Mouse (Mus musculus) T-helper 1 cell (primary cell): Measurements from ENCODE around the gene Pde4d.

Source experiments
- in situ Hi-C: fragments of 300-600 bp; cut with MboI, MseI; formaldehyde crosslinking; loops from one replicate; pipeline ENCODE4 v1.15.1; 2025; ENCODE audit warnings: high pct_unique_total_duplicates

Gene Pde4d

DNA sequence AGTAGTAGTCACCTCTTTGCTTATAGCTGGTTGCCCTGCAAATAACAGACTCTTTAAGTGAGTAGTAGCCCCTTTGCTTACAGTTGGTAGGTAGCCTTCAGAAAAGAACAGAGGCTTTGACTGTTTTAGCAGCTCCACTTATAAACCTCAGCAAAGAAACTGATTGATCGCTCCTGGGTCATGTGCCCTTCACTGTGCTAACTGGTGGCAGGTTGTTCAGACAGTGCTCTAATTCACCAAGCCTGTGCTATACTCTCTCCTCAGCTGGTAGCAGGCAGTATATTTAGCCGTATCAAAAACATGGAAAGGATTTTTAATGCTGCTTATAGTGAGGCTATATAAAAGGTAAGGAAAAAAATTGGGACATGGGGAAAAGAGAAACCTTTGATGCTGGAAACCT is 370.7 kb downstream of the Pde4d start:
- in situ Hi-C loops = no loop called here

DNA sequence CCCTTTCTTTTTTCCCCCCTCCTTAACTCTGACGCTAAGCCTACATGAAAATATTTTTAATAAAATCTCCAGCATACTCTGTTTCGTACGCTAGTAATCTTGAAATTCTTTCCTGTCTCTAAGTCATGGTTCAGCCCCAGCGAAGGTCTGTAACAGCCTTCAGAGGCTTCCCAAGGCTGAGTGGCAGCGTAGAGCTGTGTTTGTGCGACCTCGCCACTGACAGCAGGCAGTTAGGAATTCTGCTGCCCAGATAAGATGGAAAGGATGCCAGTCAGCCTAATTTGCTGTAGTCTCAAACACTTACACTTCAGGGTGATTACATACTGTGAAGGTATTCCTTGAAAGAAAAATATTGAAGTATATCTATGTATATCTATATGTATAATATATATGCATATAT is 371.5 kb downstream of the Pde4d start:
- in situ Hi-C loops = no loop called here

DNA sequence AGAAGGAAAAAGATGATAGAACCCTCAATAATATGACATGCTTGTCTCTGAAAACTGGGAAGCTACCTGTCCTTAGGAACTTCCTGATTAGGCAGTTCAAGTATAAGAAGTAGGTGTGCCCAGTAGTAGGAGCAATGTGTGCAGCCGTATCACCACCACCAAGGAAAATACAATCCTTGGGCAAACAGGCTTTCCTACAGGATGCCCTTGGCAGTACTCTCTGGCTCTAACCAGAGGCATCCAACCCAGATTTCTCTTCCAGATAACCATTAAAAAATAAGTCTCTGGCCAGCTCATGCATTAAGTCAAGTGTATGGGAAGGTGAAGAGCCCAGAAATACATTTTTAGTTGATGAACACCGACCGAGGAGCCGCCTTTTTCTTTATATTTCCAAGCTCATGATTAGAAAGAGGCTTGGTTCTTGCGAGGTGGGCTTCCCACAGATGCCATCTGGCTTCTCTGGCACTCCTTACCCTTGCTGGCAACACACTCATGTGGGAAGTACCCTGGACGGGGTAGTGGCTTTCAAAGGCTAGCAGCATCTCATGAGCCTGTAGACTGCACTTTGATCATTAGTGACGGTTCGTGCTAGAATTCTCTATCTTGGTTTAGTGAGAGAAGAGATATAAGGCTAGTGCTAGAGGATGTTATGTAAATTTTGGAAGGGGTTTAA is 375.0 kb downstream of the Pde4d start:
- in situ Hi-C loops = no loop called here

DNA sequence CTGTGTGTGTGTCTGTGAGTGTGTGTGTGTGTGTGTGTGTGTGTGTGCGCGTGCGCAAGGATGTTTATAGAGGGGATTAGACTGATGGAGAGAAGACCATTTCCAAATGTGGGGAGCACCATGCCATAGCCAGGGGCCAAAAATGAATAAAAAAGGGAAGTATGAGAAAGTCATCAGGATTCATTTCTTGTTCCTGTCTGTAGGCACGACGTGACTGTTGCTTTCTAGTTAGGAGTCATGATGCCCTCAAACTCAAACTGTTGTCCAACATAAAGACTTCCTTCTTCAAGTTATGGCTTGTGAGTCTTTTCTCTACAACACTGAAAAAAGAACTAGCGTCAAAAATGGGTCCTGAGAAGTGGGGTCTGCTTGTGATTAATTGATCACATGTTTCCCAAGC is 375.8 kb downstream of the Pde4d start:
- in situ Hi-C loops = no loop called here

DNA sequence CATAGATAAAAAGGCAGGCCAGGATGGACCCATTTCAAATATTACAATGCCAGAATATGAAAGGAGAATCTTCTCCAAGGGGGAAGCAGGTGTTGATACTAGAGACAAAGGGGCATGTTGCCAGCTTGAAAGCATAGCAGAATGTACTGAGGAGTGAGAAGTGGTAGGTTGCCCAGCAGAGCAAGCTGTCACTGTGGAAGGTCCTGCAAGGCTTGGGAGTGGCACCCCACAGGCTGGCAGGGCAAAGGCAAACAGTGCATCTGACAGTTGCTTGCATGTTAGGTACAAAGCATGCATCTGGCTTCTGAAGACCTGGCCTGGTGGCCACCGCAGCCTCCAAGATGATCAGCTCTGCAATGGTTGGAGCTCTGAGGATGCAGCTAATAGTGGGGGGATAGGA is 384.4 kb downstream of the Pde4d start:
- in situ Hi-C loops = no loop called here

DNA sequence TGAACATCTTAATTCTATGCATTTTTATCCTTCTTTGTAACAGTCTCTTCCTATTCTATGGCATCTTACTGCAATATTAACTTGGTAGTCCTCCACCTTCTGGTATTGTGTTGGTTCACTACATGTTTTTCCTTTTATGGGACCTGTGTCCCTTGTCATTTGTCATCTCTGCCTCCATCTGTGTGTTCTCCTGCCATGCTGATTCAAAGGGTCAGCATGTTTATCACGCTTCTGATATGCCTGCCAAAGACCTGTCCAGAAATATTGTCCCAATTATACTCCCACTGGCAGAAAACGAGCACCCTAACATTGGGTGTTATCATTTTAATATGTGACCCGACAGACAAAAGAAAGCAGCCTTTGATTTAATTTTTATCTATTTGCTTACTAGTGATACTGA is 386.6 kb downstream of the Pde4d start:
- in situ Hi-C loops = no loop called here

DNA sequence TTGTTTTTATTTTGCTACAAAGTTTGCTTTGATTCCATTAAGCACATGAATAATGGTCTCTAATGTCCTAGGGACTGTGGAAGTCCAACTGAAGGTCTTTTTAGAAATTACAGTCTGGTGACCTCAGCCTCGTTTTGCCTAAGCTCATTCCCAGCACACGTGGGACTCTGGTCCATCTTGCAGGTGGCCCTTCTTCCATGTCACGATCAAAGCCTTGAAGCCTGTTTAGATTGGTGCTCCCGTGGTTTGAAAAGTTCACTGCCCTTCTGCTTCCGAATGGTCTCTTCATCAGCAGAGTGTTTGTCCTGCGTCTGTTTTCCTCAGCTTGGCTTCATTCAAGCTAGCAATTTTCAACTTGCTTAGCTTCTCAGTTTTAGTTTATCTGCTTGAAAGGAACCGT is 389.4 kb downstream of the Pde4d start:
- in situ Hi-C loops = no loop called here

DNA sequence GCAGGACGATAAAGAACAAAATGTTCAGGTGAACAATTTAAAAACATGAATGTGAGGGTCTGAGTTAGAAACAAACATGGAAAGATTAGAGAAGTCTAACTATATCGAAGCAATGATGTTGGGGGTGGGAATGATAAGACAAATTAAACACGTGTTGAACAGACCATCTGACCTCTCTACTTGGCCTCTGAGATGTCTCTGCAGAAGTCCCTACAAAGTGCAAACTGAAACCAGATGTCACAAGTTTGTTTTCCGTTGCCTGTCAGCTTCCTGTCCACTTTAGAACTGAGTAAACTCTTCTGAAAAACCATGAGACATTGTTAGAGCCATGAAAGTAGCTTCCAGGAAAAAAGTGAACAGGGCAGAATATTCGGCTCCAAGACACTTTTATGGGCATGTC is 404.3 kb downstream of the Pde4d start:
- in situ Hi-C loops = no loop called here

DNA sequence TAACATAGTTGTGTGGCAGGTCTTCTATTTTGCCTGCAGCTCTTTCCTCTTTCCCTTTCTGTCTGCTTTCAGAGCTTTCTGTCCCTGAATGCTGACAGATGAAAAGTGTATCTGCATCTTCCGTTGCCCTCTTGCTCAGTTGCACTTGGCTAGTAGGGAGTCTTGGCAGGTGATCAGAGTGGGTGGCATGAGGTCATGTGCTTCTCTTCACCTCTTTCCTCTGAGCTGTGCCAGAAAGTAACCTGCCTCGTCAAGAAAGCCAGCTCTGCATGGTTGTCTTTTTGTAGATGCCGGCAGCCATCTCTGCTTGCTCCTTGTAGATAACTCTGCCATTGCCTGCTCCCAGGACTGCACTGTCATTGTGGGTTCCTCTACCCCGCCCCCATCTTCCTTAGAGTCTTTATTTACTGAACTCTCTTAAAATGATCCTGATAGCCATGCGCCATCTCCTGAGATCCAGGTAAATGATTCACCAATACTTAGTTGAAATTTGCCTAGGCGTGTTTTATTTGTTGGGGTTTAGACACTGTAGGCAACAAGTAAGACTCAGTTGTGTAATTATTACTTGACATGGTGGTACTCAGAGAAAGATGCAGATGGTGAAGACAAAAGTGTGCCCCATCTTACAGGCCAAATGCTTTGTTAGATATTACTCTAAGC is 407.2 kb downstream of the Pde4d start:
- in situ Hi-C loops = no loop called here

DNA sequence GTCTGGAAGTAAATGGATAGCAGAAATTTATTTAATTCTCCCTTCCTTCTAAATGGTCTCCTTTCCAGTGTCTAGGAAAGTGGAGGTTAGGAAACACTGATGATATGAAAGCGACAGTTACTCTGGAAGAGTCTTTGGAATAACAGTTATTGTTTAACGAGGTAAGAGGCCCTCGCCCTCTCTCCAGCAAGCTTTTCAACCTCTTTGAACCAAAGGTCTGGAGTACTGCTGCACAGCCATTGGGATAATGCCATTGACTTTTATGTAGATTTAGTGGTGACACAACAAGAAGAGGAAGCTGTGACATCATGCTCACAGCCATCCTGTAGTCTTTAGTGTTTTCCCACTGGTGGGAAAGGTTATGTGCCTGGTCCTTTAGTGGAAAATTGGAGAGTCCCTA is 409.6 kb downstream of the Pde4d start:
- in situ Hi-C loops = no loop called here

DNA sequence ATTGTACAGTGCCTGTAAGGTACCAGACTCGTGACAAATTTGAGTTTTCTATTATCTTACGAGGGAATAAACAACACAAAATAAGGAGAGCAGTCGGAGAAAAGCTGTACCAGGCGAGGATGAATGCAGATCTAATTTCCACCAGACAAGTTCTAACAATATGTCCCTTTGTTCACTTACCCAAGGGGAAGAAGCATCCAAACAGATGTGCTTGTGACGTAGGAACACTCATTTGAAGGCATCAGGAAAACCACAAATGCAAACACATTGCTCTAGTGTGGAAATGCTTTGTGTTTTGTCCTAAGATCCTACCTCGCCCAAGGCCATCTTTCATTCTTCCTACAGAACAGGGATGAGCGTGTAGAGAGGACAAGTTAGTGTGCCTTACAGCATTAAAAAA is 411.0 kb downstream of the Pde4d start:
- in situ Hi-C loops = no loop called here

DNA sequence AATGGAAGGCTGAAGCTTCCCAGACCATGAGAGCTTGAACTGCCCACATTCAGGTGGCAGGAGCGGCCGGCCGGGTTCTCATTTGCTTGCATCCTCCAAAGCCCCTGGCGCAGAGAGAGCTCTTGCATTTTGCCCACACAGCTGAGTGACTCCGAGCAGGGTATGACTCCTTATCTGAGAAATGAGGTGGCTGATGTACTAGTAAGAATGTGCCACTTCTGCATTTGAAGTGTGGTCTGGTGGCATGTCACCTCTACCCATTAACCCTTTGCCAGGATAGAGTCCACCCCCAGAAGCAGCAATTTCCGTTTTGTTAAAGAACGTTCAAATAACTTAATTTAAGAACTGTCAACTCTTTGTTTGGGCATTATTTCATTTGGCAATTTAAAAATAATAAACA is 412.0 kb downstream of the Pde4d start:
- in situ Hi-C loops = no loop called here

DNA sequence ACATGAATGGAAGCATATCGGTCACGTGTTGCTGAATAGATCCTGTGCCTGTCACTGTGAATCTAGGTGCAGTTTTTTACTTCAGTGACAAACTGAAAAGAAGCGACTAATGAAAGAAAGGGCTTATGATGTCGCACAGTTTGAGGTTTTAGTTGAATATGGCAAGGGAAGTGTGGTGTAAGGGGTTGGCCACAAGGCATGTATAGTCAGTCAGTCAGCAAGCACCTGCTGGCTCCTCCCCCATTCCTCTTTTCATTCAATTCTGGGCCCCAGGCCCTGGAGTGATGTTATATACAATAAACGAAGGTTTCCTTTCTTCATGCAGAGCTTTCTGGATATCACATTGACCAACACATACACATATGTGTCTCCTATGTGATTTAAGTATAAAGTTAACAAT is 412.4 kb downstream of the Pde4d start:
- in situ Hi-C loops = no loop called here

DNA sequence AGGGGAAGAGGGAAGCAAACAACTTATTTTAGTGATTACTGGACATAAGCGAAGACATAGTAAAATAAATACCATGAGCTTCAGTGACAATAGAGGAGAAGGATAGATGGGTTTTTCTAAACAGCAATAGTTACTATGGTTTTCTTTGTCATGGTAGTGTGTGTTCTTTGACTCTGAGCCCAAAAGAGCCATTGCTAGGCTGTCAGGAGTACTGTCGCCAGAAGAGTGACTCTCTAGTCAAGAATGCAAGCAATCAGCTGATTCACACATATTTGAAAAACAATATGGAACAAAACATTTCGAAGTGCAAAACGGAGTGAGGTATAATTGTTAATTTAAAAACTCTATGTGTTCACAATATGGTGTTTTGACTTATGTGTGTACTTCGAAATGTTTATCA is 450.4 kb downstream of the Pde4d start:
- in situ Hi-C loops = no loop called here

DNA sequence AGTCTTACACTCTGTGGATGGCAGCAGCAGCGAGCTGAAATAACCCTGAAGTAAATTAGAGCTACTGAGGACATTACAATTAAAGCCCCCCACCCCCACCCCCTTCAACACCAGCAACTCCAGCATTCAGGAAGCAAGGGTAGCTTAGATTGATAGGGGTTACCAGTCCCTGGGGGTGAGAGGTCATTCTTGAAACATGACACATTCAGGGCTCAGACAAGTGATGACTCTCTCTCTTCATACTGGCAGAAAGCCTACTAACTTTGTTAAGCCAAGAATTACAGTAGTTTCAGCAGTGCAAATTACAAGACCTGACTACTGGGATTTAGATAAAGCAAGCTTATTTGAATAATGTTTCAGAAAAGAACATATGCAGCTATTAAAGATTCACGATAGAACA is 455.4 kb downstream of the Pde4d start:
- in situ Hi-C loops = no loop called here

DNA sequence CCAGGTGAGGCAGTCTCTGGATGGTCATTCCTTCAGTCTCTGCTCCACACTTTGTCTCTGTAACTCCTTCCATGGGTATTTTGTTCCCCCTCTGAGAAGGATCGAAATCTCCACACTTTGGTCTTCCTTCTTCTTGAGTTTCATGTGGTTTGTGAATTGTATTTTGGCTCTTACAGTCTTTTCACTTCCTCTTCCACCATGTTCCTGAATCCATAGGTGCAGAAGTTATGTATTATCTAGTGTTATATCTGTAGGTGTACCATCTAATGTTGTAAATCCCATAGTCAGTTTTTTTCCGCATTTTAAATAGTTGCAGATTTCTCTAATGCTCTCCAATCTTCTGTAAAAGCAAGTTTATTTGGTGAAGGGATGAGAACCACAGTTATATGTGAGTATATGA is 459.4 kb downstream of the Pde4d start:
- in situ Hi-C loops = no loop called here

DNA sequence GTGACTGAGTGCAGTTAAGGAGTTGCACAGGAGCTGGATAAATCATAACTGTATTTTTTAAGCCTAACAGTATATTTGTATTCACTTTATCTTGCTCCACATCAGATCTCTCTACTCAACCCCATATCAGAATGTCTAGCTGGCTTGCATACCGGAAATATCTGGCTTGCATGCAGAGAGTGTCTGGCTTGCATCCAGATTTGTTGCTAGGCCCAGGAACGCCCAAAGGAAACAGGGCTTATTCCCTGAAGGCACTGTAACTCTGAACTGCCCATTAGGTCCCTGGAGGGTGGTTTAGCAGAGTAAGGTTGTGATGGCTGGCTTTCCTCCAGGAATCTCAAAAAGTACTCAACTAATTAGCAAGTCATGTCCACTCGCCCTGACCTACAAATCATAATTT is 464.9 kb downstream of the Pde4d start:
- in situ Hi-C loops = no loop called here

DNA sequence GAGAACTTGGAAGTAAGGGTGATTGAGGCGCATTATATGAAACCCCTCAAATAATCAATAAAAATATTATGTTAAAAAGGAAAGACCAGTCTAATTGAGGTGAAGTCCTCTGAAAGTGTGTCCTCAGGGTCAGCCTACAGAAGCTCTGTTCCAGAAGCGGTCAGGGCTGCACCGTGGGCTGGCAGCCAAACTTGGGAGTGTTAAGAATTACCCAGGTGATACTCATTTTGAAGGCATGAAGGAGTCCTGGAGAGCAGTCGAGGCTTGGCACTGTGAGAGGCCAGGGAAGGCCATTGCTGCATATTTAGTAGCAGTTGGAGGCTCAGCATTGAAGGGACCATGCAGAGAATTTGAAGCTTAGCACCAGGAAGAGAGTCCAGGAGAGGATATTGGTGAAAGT is 471.4 kb downstream of the Pde4d start:
- in situ Hi-C loops = no loop called here

DNA sequence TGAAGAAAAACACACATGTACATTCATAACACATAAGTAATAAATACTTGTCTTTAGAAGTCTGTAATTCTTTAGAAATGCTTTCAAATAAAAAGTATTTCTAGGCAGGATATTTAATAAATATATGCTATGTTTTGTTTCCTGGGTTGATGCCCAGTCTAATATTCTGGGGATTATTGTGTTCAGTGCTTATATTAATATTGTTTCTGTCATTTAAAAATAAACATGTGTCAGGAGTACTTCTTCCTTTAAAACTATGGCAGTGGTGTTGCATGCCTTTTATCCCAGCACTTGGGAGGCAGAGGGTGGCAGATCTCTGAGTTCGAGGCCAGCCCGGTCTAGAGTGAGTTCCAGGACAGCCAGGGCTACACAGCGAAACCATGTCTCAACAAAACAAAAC is 485.1 kb downstream of the Pde4d start:
- in situ Hi-C loops = no loop called here

DNA sequence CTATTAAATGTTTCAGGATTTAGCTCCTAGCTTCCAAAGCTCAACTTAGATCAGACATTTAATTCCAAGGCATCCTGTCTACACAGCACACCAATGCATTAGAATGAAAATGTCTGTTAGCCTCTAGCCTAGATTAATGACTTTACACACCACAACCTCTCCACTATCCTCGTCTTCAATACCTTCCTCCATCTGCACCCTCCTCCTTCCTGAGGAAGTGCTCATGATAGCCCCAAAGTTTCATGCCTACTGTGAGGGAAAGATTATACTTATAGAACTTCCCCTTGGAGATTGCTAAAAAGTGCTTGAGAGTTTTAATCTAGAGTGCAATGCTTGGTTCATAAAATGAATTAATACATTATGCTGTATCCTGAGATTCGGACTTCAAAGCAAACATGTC is 487.5 kb downstream of the Pde4d start:
- in situ Hi-C loops = no loop called here

DNA sequence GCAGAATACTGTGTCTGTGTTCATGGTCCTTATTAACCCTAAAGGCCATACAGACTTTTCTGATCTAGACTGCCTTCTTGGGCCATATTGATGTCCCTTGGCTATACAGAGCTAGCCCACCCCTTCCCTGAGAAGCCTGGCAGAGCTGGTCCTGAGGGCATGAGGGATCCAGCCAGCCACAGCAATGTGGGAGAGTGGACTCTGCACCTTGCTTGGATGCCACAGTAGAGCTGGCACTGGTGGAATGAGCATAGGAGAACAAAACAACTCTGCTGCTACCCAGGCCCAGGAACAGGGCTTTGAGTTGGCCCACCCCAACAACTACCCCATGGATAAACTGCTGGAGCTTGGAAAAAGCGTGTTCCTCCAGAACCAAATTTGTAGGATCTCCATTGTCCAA is 503.2 kb downstream of the Pde4d start:
- in situ Hi-C loops = no loop called here

DNA sequence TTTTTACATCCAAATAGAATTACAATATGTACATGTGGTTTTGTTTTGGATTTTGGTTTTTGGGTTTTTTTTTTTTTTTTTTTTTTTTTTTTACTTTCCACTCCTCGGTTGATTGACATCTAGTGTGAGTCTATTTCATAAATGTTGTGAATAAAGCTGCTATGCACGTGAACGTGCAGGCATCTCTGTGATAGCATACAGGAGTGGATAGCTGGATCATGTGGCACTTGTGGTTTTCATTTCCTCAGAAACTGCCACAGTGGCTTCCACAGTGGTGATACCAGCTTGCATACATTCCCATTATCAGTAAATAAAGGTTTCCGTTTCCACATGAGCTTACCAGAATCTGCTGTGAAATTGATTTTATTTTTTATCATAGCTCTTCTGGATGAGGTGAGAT is 506.3 kb downstream of the Pde4d start:
- in situ Hi-C loops = no loop called here

DNA sequence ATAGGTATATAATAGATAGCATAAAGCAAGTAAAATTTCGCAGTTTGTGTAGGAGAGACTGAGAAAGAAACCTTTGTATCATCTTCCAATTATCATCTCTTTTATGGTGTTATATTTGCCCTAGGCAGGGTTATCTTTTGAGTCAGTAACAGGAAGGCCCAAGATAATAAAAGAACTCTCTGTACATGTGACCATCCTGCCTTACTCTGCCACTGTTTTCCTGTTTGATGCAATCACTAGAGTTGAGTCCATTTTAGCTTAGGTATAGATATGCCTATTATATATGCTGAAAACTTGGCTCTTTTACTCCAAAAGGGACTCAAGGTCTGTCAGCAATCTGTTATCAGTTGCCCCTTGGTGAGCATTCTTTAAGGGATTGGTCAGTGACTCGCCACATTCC is 514.3 kb downstream of the Pde4d start:
- in situ Hi-C loops = no loop called here

DNA sequence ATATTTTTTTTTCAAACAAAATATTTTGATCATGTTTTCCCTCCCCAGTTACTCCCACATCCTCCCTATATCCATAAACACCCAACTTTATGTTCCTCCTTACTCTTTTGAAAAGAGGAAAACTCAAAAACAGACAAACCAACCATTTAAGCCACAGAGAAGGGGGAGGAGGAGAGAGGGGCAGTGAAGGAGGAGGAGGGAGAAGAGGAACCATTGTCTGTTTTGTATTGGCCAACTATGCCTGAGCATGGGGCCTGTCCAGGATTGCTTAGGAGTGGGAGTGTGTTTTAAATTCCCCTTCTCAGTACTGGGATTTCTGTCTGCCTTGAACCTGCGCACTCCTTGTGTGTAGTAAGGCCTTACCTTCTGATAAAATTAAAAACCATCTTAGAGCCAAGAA is 531.4 kb downstream of the Pde4d start:
- in situ Hi-C loops = no loop called here
